Mouse (Mus musculus) thymus, adult 2 months (tissue): ENCODE measurements around the gene Spast.

ENCODE experiments used
- CTCF ChIP-seq: fragments of 200-500 bp; IDR thresholded peaks from 2 replicates; pipeline ENCODE4 v1.5.1; 2012; ENCODE audit warnings: mild to moderate bottlenecking, control low read depth, low read length, moderate library complexity, borderline replicate concordance; ENCODE audit not compliant: control insufficient read depth, poor library complexity, insufficient read depth; ENCODE audit errors: extremely low read depth
- POLR2A ChIP-seq: fragments of 200-500 bp; IDR thresholded peaks from 2 replicates; pipeline ENCODE4 v1.6.1; 2012; ENCODE audit warnings: mild to moderate bottlenecking, low read length, control low read depth, moderate library complexity; ENCODE audit not compliant: control insufficient read depth, poor library complexity, insufficient read depth; ENCODE audit errors: extremely low read depth

GRCm38 (mm10) chr17:74293687-74294425, 44.9 kb upstream of the Spast start:
- TF ChIP-seq CTCF (no peak), POLR2A (no peak)
